In the genomic region with DNA sequence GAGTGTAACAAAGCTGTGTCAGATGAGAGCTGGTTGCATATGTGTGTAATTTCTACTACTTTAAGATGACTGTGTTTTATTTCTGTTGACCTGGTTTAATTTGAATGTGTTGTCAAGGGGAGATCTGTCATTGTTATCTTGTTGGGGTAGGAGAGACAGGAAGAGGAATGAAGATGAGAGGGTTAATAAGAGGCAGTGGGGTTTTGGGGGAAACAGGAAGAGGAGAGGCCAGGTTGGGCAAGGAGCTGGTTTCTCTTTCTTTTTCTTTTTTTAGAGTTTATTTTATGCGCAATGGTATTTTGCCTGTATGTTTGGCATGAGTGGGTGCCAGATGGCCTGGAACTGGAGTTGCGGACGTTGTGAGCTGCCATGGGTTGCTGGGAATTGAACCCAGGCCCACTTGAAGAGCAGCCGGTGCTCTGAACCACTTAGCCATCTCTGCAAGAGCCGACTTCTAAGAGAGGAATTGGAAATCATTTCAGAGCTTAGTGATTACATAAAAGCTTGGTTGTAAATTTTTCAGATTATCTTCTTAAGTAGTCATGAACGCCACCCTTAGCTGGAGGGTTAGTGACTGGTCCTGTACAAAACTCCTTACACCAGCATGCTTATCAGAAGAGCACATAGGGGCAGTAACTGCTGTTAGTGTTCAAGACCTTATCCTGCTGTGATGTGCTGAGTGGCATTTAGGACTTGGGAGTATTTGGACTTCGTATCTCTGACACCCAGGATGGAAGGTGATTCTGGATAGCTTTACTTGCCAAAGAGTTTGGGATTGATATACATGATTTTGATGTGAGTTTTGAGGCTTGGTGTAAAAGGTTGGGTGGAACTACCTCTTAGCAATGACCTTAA, we compare ENCODE assay signal across 15 mouse cellular contexts.
DNase-seq lines count a peak whose midpoint lies in the region; ATAC-seq and TF ChIP-seq lines count a peak whose summit lies in the region.
"Had no signal": no experiment of that assay in that cellular context is flagged by ENCODE, and none has a peak within 500 bp of the region (broad histone marks: within the 10 kb centered on the region; RNA-seq: fewer than 3 reads in every experiment).

No protein-coding gene starts in this region.

- 0 out of 2 replicates have a peak overlapping the region, but pooled peaks have one; percentile 7 for H3K27ac ChIP-seq in liver, postnatal 0 days (ENCODE audit: low read depth)
- H3K27ac ChIP-seq in kidney, adult 2 months (ENCODE audit: insufficient read depth, low read depth, low read length) = no peak overlapping the region
- H3K27ac ChIP-seq: forebrain, embryonic 12.5 days; heart, adult 2 months; hindbrain, embryonic 15.5 days; limb, embryonic 12.5 days; stomach, embryonic 15.5 days had no signal

- no peaks in the 10 kb centered on the region for H3K27me3 ChIP-seq in liver, postnatal 0 days (ENCODE audit: insufficient read depth, low read length)
- H3K27me3 ChIP-seq in kidney, adult 2 months (replicated peaks; ENCODE audit: control insufficient read depth, insufficient read depth, low read length) = no peaks in the 10 kb centered on the region
- H3K27me3 ChIP-seq: forebrain, embryonic 12.5 days; hindbrain, embryonic 15.5 days; limb, embryonic 12.5 days; stomach, embryonic 15.5 days had no signal

- ATAC-seq in liver, postnatal 0 days = peak; percentile 36; the same call in 1 of the 2 replicates

- no peak overlapping the region for H3K9ac ChIP-seq in liver, postnatal 0 days (replicated peaks)
- H3K9ac ChIP-seq: forebrain, embryonic 12.5 days; hindbrain, embryonic 15.5 days; limb, embryonic 12.5 days; stomach, embryonic 15.5 days had no signal

- no peaks in the 10 kb centered on the region for H3K36me3 ChIP-seq in liver, postnatal 0 days (replicated peaks; ENCODE audit: insufficient read depth, low read length)
- no peaks in the 10 kb centered on the region for H3K36me3 ChIP-seq in kidney, adult 2 months (ENCODE audit: control insufficient read depth, insufficient read depth, low read length)
- H3K36me3 ChIP-seq: forebrain, embryonic 12.5 days; hindbrain, embryonic 15.5 days; limb, embryonic 12.5 days; stomach, embryonic 15.5 days had no signal

- H3K4me3 ChIP-seq in liver, postnatal 0 days (ENCODE audit: low read depth, low read length) = no peak overlapping the region
- H3K4me3 ChIP-seq in kidney, adult 2 months (ENCODE audit: insufficient read depth, low read depth, low read length) = no peak overlapping the region
- H3K4me3 ChIP-seq: forebrain, embryonic 12.5 days; heart, adult 2 months; hindbrain, embryonic 15.5 days; limb, embryonic 12.5 days; stomach, embryonic 15.5 days had no signal

- no peak for TF ChIP-seq CTCF in liver, postnatal 0 days (IDR thresholded peaks at IDR 0.05; ENCODE audit: low read depth)
- no peak for TF ChIP-seq CTCF in kidney, adult 2 months (conservative IDR thresholded peaks at IDR 0.05; ENCODE audit: insufficient read depth, insufficient read length, low read depth, low read length)

- 63% methylated on average over 7 of the region's 7 CpGs for WGBS in liver, postnatal 0 days (ENCODE audit: insufficient replicate concordance)
- WGBS in kidney, adult 2 months = 73% methylated on average over 7 of the region's 7 CpGs

- no peak for TF ChIP-seq POLR2A in kidney, adult 2 months (IDR thresholded peaks at IDR 0.05; ENCODE audit: low read depth, low read length)

- H3K9me3 ChIP-seq in liver, postnatal 0 days (ENCODE audit: low read length) = no peaks in the 10 kb centered on the region
- H3K9me3 ChIP-seq: forebrain, embryonic 12.5 days; hindbrain, embryonic 15.5 days; limb, embryonic 12.5 days; stomach, embryonic 15.5 days had no signal

- peak overlapping the region; percentile 29; the same call in 1 of the 2 replicates for H3K4me2 ChIP-seq in liver, postnatal 0 days (ENCODE audit: low read depth, low read length)
- H3K4me2 ChIP-seq: forebrain, embryonic 12.5 days; hindbrain, embryonic 15.5 days; limb, embryonic 12.5 days; stomach, embryonic 15.5 days had no signal

- TF ChIP-seq EP300 in liver, postnatal 0 days (IDR thresholded peaks at IDR 0.05; ENCODE audit: low read depth) = peak; percentile 59; the same call in 1 of the 2 replicates

- DNase-seq in A20 (ENCODE audit: low read depth, low spot score) = peak; percentile 15
- peak; percentile 35 for DNase-seq in T-cell, adult 2 months (ENCODE audit: low spot score)
- peak; percentile 46 to 66 for DNase-seq in cerebellum, postnatal 10 days
- DNase-seq in liver, postnatal 0 days = no peak
- DNase-seq in left cerebral cortex, adult 11 months (ENCODE audit: low spot score) = no peak
- DNase-seq in kidney, adult 2 months = no peak
- DNase-seq in lung, postnatal 36 days = no peak
- no peak for DNase-seq in frontal cortex, postnatal 36 days (ENCODE audit: low spot score in 2 of 2)
- DNase-seq: heart, adult 2 months; kidney, postnatal 14 days; right cerebral cortex, adult 18-20 months had no signal

- peaks cover 7% of the 10 kb centered on the region; the same call in 1 of the 2 replicates for H3K4me1 ChIP-seq in liver, postnatal 0 days (ENCODE audit: insufficient read depth)
- H3K4me1 ChIP-seq in kidney, adult 2 months (ENCODE audit: control insufficient read depth, insufficient read depth, low read length) = no peaks in the 10 kb centered on the region
- H3K4me1 ChIP-seq: stomach, embryonic 15.5 days had no signal

Comparison
In these comparisons a context has a peak if more than half of its experiments do, and no peak if none do; other contexts are left out.
1. DNase-seq: peak in A20 (single experiment), T-cell, adult 2 months (single experiment) and cerebellum, postnatal 10 days (2 of 2); none in liver, postnatal 0 days (single experiment), left cerebral cortex, adult 11 months (single experiment), kidney, adult 2 months (single experiment), lung, postnatal 36 days (single experiment) and frontal cortex, postnatal 36 days (0 of 2).